ENCODE assay signal across 9 mouse cellular contexts in the genomic region with DNA sequence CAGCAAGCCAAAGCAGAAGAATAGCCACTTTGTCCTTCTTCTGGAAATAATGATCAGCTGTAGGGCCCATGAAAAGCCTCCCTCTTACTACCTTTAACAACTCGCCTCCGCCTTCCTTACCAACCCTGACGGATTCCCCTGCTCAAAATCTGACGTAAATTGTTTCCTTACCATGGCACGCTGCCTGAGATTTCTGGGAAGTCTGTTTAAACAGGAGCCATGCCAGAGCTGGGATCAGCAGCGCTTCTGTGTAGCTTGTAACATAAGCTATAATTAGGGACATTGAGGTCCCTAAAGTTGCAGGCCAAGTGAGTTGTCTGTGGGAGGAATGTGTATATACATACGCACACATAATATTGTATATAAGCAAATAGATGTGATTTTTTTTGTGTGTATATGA.
DNase-seq lines count a peak whose midpoint lies in the region; ATAC-seq and TF ChIP-seq lines count a peak whose summit lies in the region.
"Had no signal": no experiment of that assay in that cellular context is flagged by ENCODE, and none has a peak within 500 bp of the region (broad histone marks: within the 10 kb centered on the region; RNA-seq: fewer than 3 reads in every experiment).

No protein-coding gene starts in this region.

- H3K9ac ChIP-seq in hindbrain, postnatal 0 days (replicated peaks; ENCODE audit: low read length): no peak overlapping the region
- no peak overlapping the region for H3K9ac ChIP-seq in hindbrain, embryonic 16.5 days (ENCODE audit: low read depth, low read length)
- no peak overlapping the region for H3K9ac ChIP-seq in embryonic facial prominence, embryonic 12.5 days
- no peak overlapping the region for H3K9ac ChIP-seq in heart, embryonic 13.5 days
- H3K9ac ChIP-seq in intestine, embryonic 15.5 days: no peak overlapping the region
- H3K9ac ChIP-seq in neural tube, embryonic 15.5 days (replicated peaks): no peak overlapping the region

- H3K4me2 ChIP-seq in hindbrain, postnatal 0 days (ENCODE audit: low read depth, low read length): no peak overlapping the region
- no peak overlapping the region for H3K4me2 ChIP-seq in hindbrain, embryonic 16.5 days (ENCODE audit: low read length)
- H3K4me2 ChIP-seq in embryonic facial prominence, embryonic 12.5 days (replicated peaks): no peak overlapping the region
- no peak overlapping the region for H3K4me2 ChIP-seq in heart, embryonic 13.5 days
- H3K4me2 ChIP-seq in intestine, embryonic 15.5 days (replicated peaks): no peak overlapping the region
- H3K4me2 ChIP-seq in neural tube, embryonic 15.5 days: no peak overlapping the region

- peak; percentile 9 for DNase-seq in hindbrain, postnatal 0 days (ENCODE audit: low spot score)
- DNase-seq in lung, postnatal 10 days: peak; percentile 72
- DNase-seq in embryo, embryonic 10 days (ENCODE audit: low spot score): no peak

- no peak overlapping the region for H3K4me3 ChIP-seq in hindbrain, postnatal 0 days (ENCODE audit: low read length)
- no peak overlapping the region for H3K4me3 ChIP-seq in hindbrain, embryonic 16.5 days (ENCODE audit: low read length)
- no peak overlapping the region for H3K4me3 ChIP-seq in embryonic facial prominence, embryonic 12.5 days
- no peak overlapping the region for H3K4me3 ChIP-seq in heart, embryonic 13.5 days
- H3K4me3 ChIP-seq in intestine, embryonic 15.5 days (replicated peaks): no peak overlapping the region
- H3K4me3 ChIP-seq in neural tube, embryonic 15.5 days (replicated peaks): no peak overlapping the region

- no peak overlapping the region for H3K27ac ChIP-seq in hindbrain, postnatal 0 days
- no peak overlapping the region for H3K27ac ChIP-seq in hindbrain, embryonic 16.5 days (ENCODE audit: low read depth, low read length)
- H3K27ac ChIP-seq in embryonic facial prominence, embryonic 12.5 days: no peak overlapping the region
- peak overlapping the region; percentile 25; the same call in 1 of the 2 replicates for H3K27ac ChIP-seq in heart, embryonic 13.5 days (replicated peaks)
- H3K27ac ChIP-seq in intestine, embryonic 15.5 days: no peak overlapping the region
- H3K27ac ChIP-seq in neural tube, embryonic 15.5 days (replicated peaks): no peak overlapping the region
- H3K27ac ChIP-seq: macrophage had no signal

- 61% methylated on average over 7 of the region's 7 CpGs for WGBS in hindbrain, postnatal 0 days
- 76% methylated on average over 7 of the region's 7 CpGs for WGBS in hindbrain, embryonic 16.5 days
- 37% methylated on average over 7 of the region's 7 CpGs for WGBS in embryonic facial prominence, embryonic 12.5 days
- WGBS in heart, embryonic 13.5 days: 55% methylated on average over 7 of the region's 7 CpGs
- 64% methylated on average over 7 of the region's 7 CpGs for WGBS in intestine, embryonic 15.5 days
- WGBS in neural tube, embryonic 15.5 days: 80% methylated on average over 7 of the region's 7 CpGs

- no peaks in the 10 kb centered on the region for H3K27me3 ChIP-seq in hindbrain, postnatal 0 days (ENCODE audit: insufficient read depth, low read length)
- no peaks in the 10 kb centered on the region for H3K27me3 ChIP-seq in hindbrain, embryonic 16.5 days (replicated peaks; ENCODE audit: control insufficient read depth, insufficient read depth, low read length)
- H3K27me3 ChIP-seq in embryonic facial prominence, embryonic 12.5 days: no peaks in the 10 kb centered on the region
- no peaks in the 10 kb centered on the region for H3K27me3 ChIP-seq in heart, embryonic 13.5 days (replicated peaks)
- no peaks in the 10 kb centered on the region for H3K27me3 ChIP-seq in intestine, embryonic 15.5 days (replicated peaks)
- no peaks in the 10 kb centered on the region for H3K27me3 ChIP-seq in neural tube, embryonic 15.5 days (replicated peaks)

- no peaks in the 10 kb centered on the region for H3K9me3 ChIP-seq in hindbrain, postnatal 0 days (ENCODE audit: low read length)
- no peaks in the 10 kb centered on the region for H3K9me3 ChIP-seq in hindbrain, embryonic 16.5 days (ENCODE audit: control insufficient read depth, low read length)
- H3K9me3 ChIP-seq in embryonic facial prominence, embryonic 12.5 days: no peaks in the 10 kb centered on the region
- no peaks in the 10 kb centered on the region for H3K9me3 ChIP-seq in heart, embryonic 13.5 days
- no peaks in the 10 kb centered on the region for H3K9me3 ChIP-seq in intestine, embryonic 15.5 days
- no peaks in the 10 kb centered on the region for H3K9me3 ChIP-seq in neural tube, embryonic 15.5 days (replicated peaks)

- no peak for ATAC-seq in hindbrain, postnatal 0 days
- ATAC-seq in hindbrain, embryonic 16.5 days: no peak
- ATAC-seq in embryonic facial prominence, embryonic 12.5 days (ENCODE audit: insufficient number of reproducible peaks, insufficient read depth, low FRiP score, low TSS enrichment): 0 out of 2 replicates have a peak, but pooled peaks have one; percentile 22
- no peak for ATAC-seq in heart, embryonic 13.5 days (ENCODE audit: extremely low read depth, insufficient number of reproducible peaks, low FRiP score, low TSS enrichment)
- no peak for ATAC-seq in intestine, embryonic 15.5 days
- no peak for ATAC-seq in neural tube, embryonic 15.5 days (ENCODE audit: low FRiP score)

- no peaks in the 10 kb centered on the region for H3K4me1 ChIP-seq in hindbrain, postnatal 0 days (ENCODE audit: insufficient read depth, low read length)
- H3K4me1 ChIP-seq in hindbrain, embryonic 16.5 days (ENCODE audit: control insufficient read depth, insufficient read depth, low read depth, low read length): no peaks in the 10 kb centered on the region
- H3K4me1 ChIP-seq in embryonic facial prominence, embryonic 12.5 days: no peaks in the 10 kb centered on the region
- peaks cover 16% of the 10 kb centered on the region for H3K4me1 ChIP-seq in heart, embryonic 13.5 days
- H3K4me1 ChIP-seq in intestine, embryonic 15.5 days (replicated peaks): no peaks in the 10 kb centered on the region
- H3K4me1 ChIP-seq in neural tube, embryonic 15.5 days: no peaks in the 10 kb centered on the region

- H3K36me3 ChIP-seq in hindbrain, postnatal 0 days (ENCODE audit: insufficient read depth, low read length): no peaks in the 10 kb centered on the region
- H3K36me3 ChIP-seq in hindbrain, embryonic 16.5 days (ENCODE audit: control insufficient read depth, insufficient read depth, low read length): no peaks in the 10 kb centered on the region
- H3K36me3 ChIP-seq in embryonic facial prominence, embryonic 12.5 days: no peaks in the 10 kb centered on the region
- H3K36me3 ChIP-seq in heart, embryonic 13.5 days: no peaks in the 10 kb centered on the region
- no peaks in the 10 kb centered on the region for H3K36me3 ChIP-seq in intestine, embryonic 15.5 days
- H3K36me3 ChIP-seq in neural tube, embryonic 15.5 days: no peaks in the 10 kb centered on the region

- no peak for TF ChIP-seq CTCF in hindbrain, postnatal 0 days (IDR thresholded peaks at IDR 0.05; ENCODE audit: low read depth)
